Mouse (Mus musculus): Measurements from ENCODE around the gene Upk1b.

- no peak for TF ChIP-seq CTCF (conservative IDR thresholded peaks at IDR 0.05; ENCODE audit: insufficient read depth, insufficient read length, low read depth, low read length)
- TF ChIP-seq POLR2A (IDR thresholded peaks at IDR 0.05; ENCODE audit: low read depth, low read length) = no peak
Measured at GRCm38 (mm10) chr16:38774964-38775746, 25.0 kb downstream of the Upk1b start.

Measured in kidney, adult 2 months (tissue).